Mouse (Mus musculus) embryo, embryonic 10.5 days (tissue): ENCODE measurements around the gene Ssh1.

Experiments
- DNase-seq: peaks from one replicate; pipeline ENCODE4 v3.0.0-alpha.2; 2015; ENCODE audit warnings: low spot score

The Ssh1 gene

GRCm38 (mm10) chr5:113889912-113890311 lies 103.8 kb downstream of the Ssh1 start:
- DNase-seq = no peak

GRCm38 (mm10) chr5:113889181-113889906 lies 104.3 kb downstream of the Ssh1 start:
- DNase-seq = peak; percentile 62

- no peak for DNase-seq
Observed at GRCm38 (mm10) chr5:113888186-113888795, 105.4 kb downstream of the Ssh1 start.

GRCm38 (mm10) chr5:113887132-113887531 lies 106.6 kb downstream of the Ssh1 start:
- DNase-seq = no peak
